Comparison of ENCODE assay signal across 8 mouse cellular contexts in genomic region chr2:169929540-169930497, GRCm38 (mm10).
DNase-seq lines count a peak whose midpoint lies in the region; ATAC-seq and TF ChIP-seq lines count a peak whose summit lies in the region.

No protein-coding gene starts in this region.

- no peaks in the 10 kb centered on the region for H3K9me3 ChIP-seq in ES-E14 (ENCODE audit: control insufficient read depth, insufficient read depth, low read depth, low read length)
- H3K9me3 ChIP-seq in hindbrain, embryonic 12.5 days (replicated peaks): no peaks in the 10 kb centered on the region

- in situ Hi-C loops in ES-E14 (cut with MboI; ENCODE audit: low sequenced_read_pairs in 2 of 2, unreplicated experiment in 2 of 2): no loop called here

- WGBS in hindbrain, embryonic 12.5 days: 54% methylated on average over 23 of the region's 23 CpGs

- no peaks in the 10 kb centered on the region for H3K36me3 ChIP-seq in ES-E14 (ENCODE audit: control insufficient read depth, insufficient read depth, low read length, poor library complexity, severe bottlenecking)
- H3K36me3 ChIP-seq in hindbrain, embryonic 12.5 days: no peaks in the 10 kb centered on the region

- peak overlapping the region; percentile 52 for H3K4me2 ChIP-seq in hindbrain, embryonic 12.5 days (replicated peaks)

- H3K4me3 ChIP-seq in ES-E14 (ENCODE audit: insufficient read depth in 1 of 2, low read depth in 1 of 2, low read length in 2 of 2, poor library complexity in 1 of 2, severe bottlenecking in 1 of 2): peak overlapping the region; percentile 40 to 41
- H3K4me3 ChIP-seq in hindbrain, embryonic 12.5 days: peak overlapping the region; percentile 30

- DNase-seq in ES-E14 (ENCODE audit: low read depth, low spot score): peak; percentile 80
- peak; percentile 55 for DNase-seq in brain, embryonic 18.5 days (ENCODE audit: low read depth, low spot score)
- DNase-seq in fat pad, adult 2 months (ENCODE audit: extremely low read depth, low read depth, low spot score): peak; percentile 68
- peak; percentile 11 to 40 for DNase-seq in left cerebral cortex, adult 18-20 months (ENCODE audit: low spot score in 2 of 2)
- peak; percentile 42 to 49 for DNase-seq in lung, postnatal 4 days
- peak; percentile 12 for DNase-seq in right cerebral cortex, postnatal 25 days

- 0 out of 4 replicates have a peak, but pooled peaks cover 0 to 2% of the 10 kb centered on the region in 2 experiments for H3K4me1 ChIP-seq in ES-E14 (ENCODE audit: control insufficient read depth in 2 of 2, insufficient read depth in 2 of 2, low read length in 2 of 2, poor library complexity in 1 of 2)
- H3K4me1 ChIP-seq in hindbrain, embryonic 12.5 days: peaks cover 20% of the 10 kb centered on the region; the same call in 1 of the 2 replicates

- peak overlapping the region; percentile 26; the same call in 1 of the 2 replicates for H3K9ac ChIP-seq in ES-E14 (ENCODE audit: insufficient read depth, low read depth, low read length, poor library complexity, severe bottlenecking)
- H3K9ac ChIP-seq in hindbrain, embryonic 12.5 days: no peak overlapping the region

- H3K27me3 ChIP-seq in hindbrain, embryonic 12.5 days: no peaks in the 10 kb centered on the region

- H3K27ac ChIP-seq in ES-E14 (ENCODE audit: insufficient read depth, low read depth, low read length, poor library complexity, severe bottlenecking): no peak overlapping the region
- no peak overlapping the region for H3K27ac ChIP-seq in hindbrain, embryonic 12.5 days

- ATAC-seq in hindbrain, embryonic 12.5 days (ENCODE audit: low FRiP score): peak; percentile 54; the same call in 1 of the 2 replicates
- no peak for ATAC-seq in megakaryocyte, adult 5-6 weeks (ENCODE audit: poor library complexity, severe bottlenecking)

TF ChIP-seq in ES-E14, 5 proteins besides CTCF, POLR2A, EP300 and RAD21:
- TF ChIP-seq CHD2 (IDR thresholded peaks at IDR 0.05; ENCODE audit: low read depth, low read length) (peak; percentile 76), ZC3H11A (IDR thresholded peaks at IDR 0.05; ENCODE audit: borderline replicate concordance, low read depth, low read length) (peak; percentile 100), ZNF384 (IDR thresholded peaks at IDR 0.05; ENCODE audit: low read depth, low read length) (no peak), HCFC1 (IDR thresholded peaks at IDR 0.05; ENCODE audit: borderline replicate concordance, insufficient read depth, low read length) (0 out of 2 replicates have a peak, but pooled peaks have one; percentile 60), MAFK (IDR thresholded peaks at IDR 0.05; ENCODE audit: insufficient read depth, low read depth, low read length) (no peak)

Comparison
In these comparisons a context has a peak if more than half of its experiments do, and no peak if none do; other contexts are left out.
1. DNase-seq: peak in every context shown above with its lines; median percentile 80 in ES-E14; 68 in fat pad, adult 2 months; 55 in brain, embryonic 18.5 days; 46 in lung, postnatal 4 days; 26 in left cerebral cortex, adult 18-20 months; 12 in right cerebral cortex, postnatal 25 days.